Mouse (Mus musculus) MEL (cell line): ENCODE results near the gene Tas2r119.

Experiments used
- CTCF ChIP-seq, 3 experiments: IDR thresholded peaks in 2 of 3; conservative IDR thresholded peaks in 1 of 3; 2 replicates each; pipeline ENCODE4 v1.5.1; 2011 to 2012; ENCODE audit warnings: low read length in 3 of 3, low read depth in 2 of 3, mild to moderate bottlenecking in 2 of 3, improper control_type of control experiment in 1 of 3, inconsistent platforms in 1 of 3, mixed read lengths in 1 of 3, moderate library complexity in 1 of 3; ENCODE audit not compliant: control insufficient read depth in 1 of 3, insufficient read depth in 1 of 3, poor library complexity in 1 of 3, severe bottlenecking in 1 of 3
- GATA1 ChIP-seq: IDR thresholded peaks from 2 replicates; pipeline ENCODE4 v1.6.1; 2011; ENCODE audit warnings: low read depth, low read length, improper control_type of control experiment
- POLR2A ChIP-seq, 2 experiments: IDR thresholded peaks; 2 replicates each; pipeline ENCODE4 v1.6.1; 2011 to 2012; ENCODE audit warnings: low read length in 2 of 2, mild to moderate bottlenecking in 2 of 2, control low read depth in 1 of 2, improper control_type of control experiment in 1 of 2, low read depth in 1 of 2, moderate library complexity in 1 of 2; ENCODE audit not compliant: control insufficient read depth in 1 of 2, insufficient read depth in 1 of 2, poor library complexity in 1 of 2
- TCF12 ChIP-seq: IDR thresholded peaks from 2 replicates; pipeline ENCODE4 v1.6.1; 2014; ENCODE audit warnings: low read depth, mild to moderate bottlenecking, inconsistent platforms, low read length, improper control_type of control experiment, moderate library complexity
- ZKSCAN1 ChIP-seq: IDR thresholded peaks from 2 replicates; pipeline ENCODE4 v1.6.1; 2012; ENCODE audit warnings: low read depth, mild to moderate bottlenecking, inconsistent platforms, low read length, improper control_type of control experiment, moderate library complexity

DNA sequence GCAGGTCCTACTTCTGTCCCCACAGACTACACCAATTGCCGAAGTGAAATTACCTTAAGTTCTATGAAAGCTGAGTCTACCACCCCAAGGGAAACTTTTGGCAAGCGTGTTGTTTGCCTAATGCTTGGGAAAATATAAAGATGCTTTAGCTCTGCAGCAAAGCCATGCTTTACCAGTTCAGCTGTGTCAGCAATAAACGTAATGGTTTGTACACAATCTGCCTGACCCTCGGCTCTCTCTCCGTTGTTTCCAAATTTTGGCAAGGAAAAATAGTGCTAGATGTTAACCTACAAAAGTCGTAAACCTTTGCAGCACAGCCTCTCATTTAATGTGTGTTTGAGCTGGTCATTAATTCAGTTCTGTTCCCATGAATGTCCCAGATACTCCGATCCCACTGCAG is 44.8 kb upstream of the Tas2r119 start:
- TF ChIP-seq POLR2A (IDR thresholded peaks at IDR 0.05; ENCODE audit: control insufficient read depth in 1 of 2, insufficient read depth in 1 of 2, low read depth in 1 of 2, low read length in 2 of 2, poor library complexity in 1 of 2) (no peak), CTCF (IDR thresholded peaks at IDR 0.05 in 2 of 3, conservative IDR thresholded peaks at IDR 0.05 in 1 of 3; ENCODE audit: control insufficient read depth in 1 of 3, insufficient read depth in 1 of 3, low read depth in 2 of 3, low read length in 3 of 3, poor library complexity in 1 of 3, severe bottlenecking in 1 of 3) (no peak), GATA1 (no peak), ZKSCAN1 (no peak), TCF12 (no peak)
